Mouse (Mus musculus) forebrain, embryonic 14.5 days (tissue): Measurements from ENCODE around the gene Pfn1. TPM values are rescaled to one million over a fixed set of nuclear protein-coding genes. Genes with fewer than 3 reads are reported as not detected.

Source experiments
- ATAC-seq: fragments of 200-750 bp; cut with Nextera tagmentation; 2 replicates; pipeline ENCODE4 v1.8.0; 2017; ENCODE audit warnings: mild to moderate bottlenecking, moderate library complexity
- DNase-seq: peaks from one replicate; pipeline ENCODE4 v3.0.0-alpha.2; 2015; ENCODE audit warnings: low spot score
- H3K27ac ChIP-seq: fragments of 300-500 bp; sonication (generic); 2 replicates; pipeline ENCODE4 v1.5.1; 2014; ENCODE audit warnings: low read depth, mild to moderate bottlenecking, control low read depth, low read length, moderate library complexity
- H3K27me3 ChIP-seq: fragments of 300-500 bp; sonication (generic); replicated peaks from 2 replicates; pipeline ENCODE4 v1.6.1; 2014; ENCODE audit warnings: low read length, control low read depth, mixed read lengths; ENCODE audit not compliant: control insufficient read depth, insufficient read depth
- H3K36me3 ChIP-seq: fragments of 300-500 bp; sonication (generic); 2 replicates; pipeline ENCODE4 v1.6.1; 2014; ENCODE audit warnings: low read length, control low read depth; ENCODE audit not compliant: control insufficient read depth, insufficient read depth
- H3K4me1 ChIP-seq: fragments of 300-500 bp; sonication (generic); 2 replicates; pipeline ENCODE4 v1.6.1; 2014; ENCODE audit warnings: antibody characterized with exemption, low read length, control low read depth; ENCODE audit not compliant: control insufficient read depth, insufficient read depth
- H3K4me2 ChIP-seq: fragments of 300-500 bp; sonication (generic); 2 replicates; pipeline ENCODE4 v1.6.1; 2014; ENCODE audit warnings: mild to moderate bottlenecking, control low read depth, low read length
- H3K4me3 ChIP-seq: fragments of 300-500 bp; sonication (generic); 2 replicates; pipeline ENCODE4 v1.5.1; 2014; ENCODE audit warnings: low read depth, low read length, control low read depth
- H3K9ac ChIP-seq: fragments of 300-500 bp; sonication (generic); 2 replicates; pipeline ENCODE4 v1.6.1; 2014; ENCODE audit warnings: mild to moderate bottlenecking, low read length, control low read depth, moderate library complexity
- H3K9me3 ChIP-seq: fragments of 300-500 bp; sonication (generic); replicated peaks from 2 replicates; pipeline ENCODE4 v1.6.1; 2016; ENCODE audit warnings: low read length, control low read depth, mixed read lengths; ENCODE audit not compliant: control insufficient read depth
- WGBS: fragments of 180-500 bp; shearing (Covaris S2); extraction: QIAGEN DNeasy Blood & Tissue Kit; methylation state at CpG from one replicate; pipeline ENCODE4 v1.1.7; 2014; 5-methylcytosine and 5-hydroxymethylcytosine counted together
- polyA plus RNA-seq: library from polyadenylated mRNA; unstranded; fragments of >200 nt; fragmentation: Nextera tagmentation; extraction: Ambion mirVana; gene quantifications from 2 replicates; pipeline ENCODE4 v1.2.1, GENCODE M21; 2014

Pfn1 gene
- polyA plus RNA-seq, 1 experiment from 2014 or later = 793 TPM

DNA sequence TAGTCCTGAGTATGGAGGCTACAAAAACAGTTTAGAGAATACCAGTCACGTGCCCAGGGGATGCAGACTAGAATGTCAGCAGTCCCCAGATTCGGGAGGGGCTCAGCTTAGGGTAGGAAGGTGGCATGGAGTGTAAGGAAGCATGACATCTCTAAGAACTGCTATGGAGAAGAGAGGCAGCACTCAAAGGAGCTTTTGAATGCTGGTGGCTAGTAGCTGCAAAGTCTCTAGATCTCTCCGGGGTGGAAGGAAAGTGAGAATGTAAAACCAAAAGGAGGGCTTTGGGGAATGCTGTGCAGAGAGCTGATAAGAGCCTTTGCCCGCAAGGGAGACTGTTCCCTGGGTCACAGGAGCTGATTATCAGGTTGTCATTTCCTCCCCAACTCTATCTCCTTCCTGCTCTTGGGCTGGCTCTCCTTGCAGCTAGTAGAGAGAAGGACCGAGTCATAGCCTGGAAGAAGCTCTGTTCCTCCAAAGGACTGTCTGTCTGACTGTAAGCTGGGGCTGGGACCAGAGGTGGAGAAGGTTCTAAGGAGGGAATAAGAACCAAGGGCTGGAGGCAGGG is 15.6 kb downstream of the Pfn1 start, which contains the start of gene Gp1ba:
TSS of gene Gp1ba (plus strand) at position 409 of the 565 bp plus-strand sequence.
- H3K36me3 ChIP-seq = peaks cover 7% of the 10 kb centered on the region; the same call in 1 of the 2 replicates
- no peak within 1 kb of the TSS for H3K9ac ChIP-seq
- DNase-seq (no peak), ATAC-seq (no peak)
- no peaks in the 10 kb centered on the region for H3K27me3 ChIP-seq
- H3K4me3 ChIP-seq = no peak within 1 kb of the TSS
- no peaks in the 10 kb centered on the region for H3K9me3 ChIP-seq
- 49% methylated on average over 5 of the region's 5 CpGs for WGBS
- no peaks in the 10 kb centered on the region for H3K4me1 ChIP-seq
- no peak within 1 kb of the TSS for H3K27ac ChIP-seq
- no peak within 1 kb of the TSS for H3K4me2 ChIP-seq

DNA sequence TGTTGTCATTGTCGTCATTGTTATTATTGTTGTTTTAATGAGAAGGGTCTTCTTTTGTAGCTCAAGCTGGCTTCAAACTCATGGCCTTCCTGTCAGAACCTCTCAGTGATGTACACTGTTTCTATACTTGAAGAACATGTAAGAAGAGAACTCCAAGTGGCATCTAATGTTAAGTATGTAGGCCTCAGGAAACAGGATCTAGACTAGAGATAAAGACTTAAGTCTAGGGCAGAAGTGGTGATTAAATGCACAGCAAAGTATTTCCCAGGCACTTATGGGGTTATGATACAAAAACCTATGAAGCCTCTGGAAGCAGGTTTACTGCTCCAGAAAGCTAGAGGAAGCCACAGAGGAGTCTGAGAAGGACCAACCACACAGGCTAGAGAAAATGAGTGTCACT is 16.2 kb downstream of the Pfn1 start:
- Histone ChIP-seq H3K27me3 (no peaks in the 10 kb centered on the region), H3K4me2 (no peak overlapping the region), H3K4me3 (no peak overlapping the region), H3K36me3 (peaks cover 7% of the 10 kb centered on the region; the same call in 1 of the 2 replicates), H3K27ac (no peak overlapping the region), H3K9me3 (no peaks in the 10 kb centered on the region), H3K9ac (no peak overlapping the region), H3K4me1 (no peaks in the 10 kb centered on the region)
- no peak for ATAC-seq
- DNase-seq = no peak
- WGBS = 90% methylated on average over 1 of the region's 1 CpGs

DNA sequence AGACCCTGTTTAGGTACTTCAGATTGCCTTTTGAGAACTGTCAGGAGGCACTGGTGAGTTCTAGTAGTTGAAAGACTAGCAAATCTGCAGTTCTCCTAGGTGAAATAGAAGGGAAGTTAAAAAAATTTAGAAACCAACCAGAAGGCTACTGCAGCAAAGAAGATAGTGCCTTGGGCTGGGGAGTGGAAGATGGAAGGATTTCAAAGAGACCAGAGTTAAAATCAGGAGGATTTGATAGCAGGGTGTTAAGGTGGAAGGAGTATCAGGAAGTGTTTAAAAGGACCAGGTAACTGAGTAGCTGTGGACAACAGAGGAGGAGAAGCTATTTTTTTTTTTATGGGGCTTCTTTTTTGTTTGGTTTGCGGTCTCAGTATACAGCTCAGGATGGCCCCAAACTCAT is 16.7 kb downstream of the Pfn1 start:
- H3K9me3 ChIP-seq = no peaks in the 10 kb centered on the region
- no peak overlapping the region for H3K4me2 ChIP-seq
- DNase-seq = no peak
- no peaks in the 10 kb centered on the region for H3K4me1 ChIP-seq
- no peak for ATAC-seq
- no peak overlapping the region for H3K27ac ChIP-seq
- H3K4me3 ChIP-seq = no peak overlapping the region
- no peak overlapping the region for H3K9ac ChIP-seq
- H3K27me3 ChIP-seq = no peaks in the 10 kb centered on the region
- H3K36me3 ChIP-seq = peaks cover 4% of the 10 kb centered on the region; the same call in 1 of the 2 replicates
- 100% methylated on average over 1 of the region's 1 CpGs for WGBS

DNA sequence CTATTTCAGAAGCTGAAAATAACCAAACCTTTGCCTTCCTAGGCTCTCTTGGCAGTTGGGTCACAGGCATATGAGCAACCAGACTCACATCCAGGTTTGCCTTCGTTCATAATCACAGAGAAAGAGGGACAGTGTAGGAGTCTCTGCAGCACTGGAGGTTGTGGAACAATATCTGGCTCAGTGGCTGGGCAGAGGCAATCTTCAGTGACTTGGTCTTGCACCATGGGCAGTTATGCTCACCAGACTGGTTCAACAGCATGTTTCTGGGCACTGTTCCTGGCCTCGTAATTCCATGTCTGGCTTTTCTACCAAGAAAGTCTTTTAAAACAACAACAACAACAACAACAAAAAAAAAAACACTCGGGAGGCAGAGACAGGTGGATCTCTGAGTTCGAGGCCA is 18.8 kb downstream of the Pfn1 start:
- WGBS = 79% methylated on average over 4 of the region's 4 CpGs
- no peak overlapping the region for H3K9ac ChIP-seq
- DNase-seq (no peak), ATAC-seq (no peak)
- no peaks in the 10 kb centered on the region for H3K27me3 ChIP-seq
- no peaks in the 10 kb centered on the region for H3K9me3 ChIP-seq
- H3K4me2 ChIP-seq = no peak overlapping the region
- H3K4me1 ChIP-seq = no peaks in the 10 kb centered on the region
- no peak overlapping the region for H3K4me3 ChIP-seq
- H3K36me3 ChIP-seq = no peaks in the 10 kb centered on the region
- no peak overlapping the region for H3K27ac ChIP-seq

DNA sequence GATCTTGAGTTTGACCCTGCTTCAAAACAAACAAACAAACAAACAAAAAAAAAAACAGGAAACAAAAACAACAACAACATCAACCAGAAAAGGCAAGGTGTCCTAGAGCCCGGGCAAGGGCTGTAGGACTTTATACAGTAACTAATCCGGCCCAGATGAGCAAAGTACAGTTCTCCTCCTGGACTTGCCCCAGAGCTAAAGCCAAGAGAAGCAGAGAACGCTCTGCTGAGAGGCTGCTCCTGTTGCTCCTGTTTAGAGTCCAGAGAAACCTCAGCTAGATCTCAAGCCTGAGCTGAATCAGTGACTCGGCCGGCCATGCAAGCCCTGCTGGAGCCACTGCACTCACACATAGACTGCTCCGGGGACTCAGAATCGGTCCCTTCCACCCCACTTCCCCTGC is 24.3 kb downstream of the Pfn1 start:
- 70% methylated on average over 7 of the region's 7 CpGs for WGBS
- ATAC-seq = no peak
- H3K36me3 ChIP-seq = no peaks in the 10 kb centered on the region

DNA sequence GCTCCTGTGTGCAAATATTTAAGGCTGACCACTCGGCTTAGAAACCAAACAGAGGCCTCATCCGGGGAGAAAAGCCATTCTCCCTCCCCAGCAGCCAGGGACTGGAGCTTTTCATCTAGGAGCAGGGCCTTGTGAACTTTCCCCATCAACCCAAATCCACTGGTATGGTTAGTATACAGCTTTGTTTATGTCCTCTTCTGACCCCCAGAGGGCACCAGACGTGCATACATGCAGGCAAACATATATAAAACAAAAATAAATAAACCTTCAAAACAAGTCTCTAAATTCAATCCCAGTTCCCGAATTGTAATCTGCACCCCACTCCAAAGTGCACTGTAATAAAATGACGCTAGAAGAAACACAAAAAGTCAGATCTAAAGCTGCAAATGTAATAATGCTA is 24.9 kb downstream of the Pfn1 start:
- ATAC-seq (no peak), DNase-seq (no peak)
- Histone ChIP-seq H3K9ac (no peak overlapping the region), H3K4me2 (no peak overlapping the region), H3K36me3 (no peaks in the 10 kb centered on the region), H3K4me1 (no peaks in the 10 kb centered on the region), H3K4me3 (no peak overlapping the region), H3K9me3 (no peaks in the 10 kb centered on the region), H3K27ac (no peak overlapping the region), H3K27me3 (no peaks in the 10 kb centered on the region)
- WGBS = 58% methylated on average over 5 of the region's 5 CpGs

More for the DNA sequence above, 24.3 kb downstream of the Pfn1 start:
- Histone ChIP-seq H3K9ac (no peak overlapping the region), H3K4me1 (no peaks in the 10 kb centered on the region), H3K27me3 (no peaks in the 10 kb centered on the region), H3K9me3 (no peaks in the 10 kb centered on the region), H3K27ac (no peak overlapping the region), H3K4me3 (no peak overlapping the region), H3K4me2 (no peak overlapping the region)
- DNase-seq = no peak

DNA sequence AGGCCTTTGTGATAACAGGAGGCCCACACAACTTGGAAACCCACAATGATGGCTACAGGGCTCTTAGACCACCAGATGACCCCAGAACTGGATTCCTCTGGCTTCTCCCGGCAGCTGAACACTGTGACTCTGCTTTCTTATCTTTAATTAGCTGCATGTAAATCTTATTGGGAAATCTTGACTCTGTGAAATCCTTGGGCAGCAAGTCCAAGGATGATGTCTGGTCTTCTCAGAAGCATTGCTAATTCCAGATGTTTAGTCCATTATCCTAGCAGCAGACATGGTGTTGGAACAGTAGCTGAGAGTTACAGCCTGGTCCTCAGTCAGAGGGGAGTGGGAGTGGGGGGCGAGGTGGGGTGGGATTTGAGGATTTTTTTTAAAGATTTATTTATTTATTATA is 26.0 kb downstream of the Pfn1 start:
- WGBS = 79% methylated on average over 2 of the region's 2 CpGs

DNA sequence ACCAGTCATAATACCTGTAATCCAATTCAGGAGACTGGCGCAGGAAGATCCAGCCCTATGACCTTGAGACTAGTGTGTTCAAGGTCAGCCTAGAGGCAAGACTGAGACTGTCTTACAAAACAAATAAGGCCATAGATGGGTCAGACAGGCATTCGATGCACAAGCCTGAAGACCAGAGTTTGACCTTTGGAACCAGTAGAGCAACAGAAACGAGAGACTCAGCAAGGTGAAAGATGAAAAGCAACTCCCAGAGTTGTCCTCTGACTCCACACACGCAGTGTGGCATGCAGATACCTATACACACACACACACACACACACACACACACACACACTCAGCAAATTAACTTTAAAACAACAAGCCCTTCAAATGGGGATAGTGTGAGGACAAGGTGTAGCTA is 27.6 kb downstream of the Pfn1 start:
- ATAC-seq = no peak
- 77% methylated on average over 4 of the region's 4 CpGs for WGBS
- no peak overlapping the region for H3K9ac ChIP-seq

More for the DNA sequence above, 26.0 kb downstream of the Pfn1 start:
- Histone ChIP-seq H3K4me2 (no peak overlapping the region), H3K9ac (no peak overlapping the region), H3K9me3 (no peaks in the 10 kb centered on the region), H3K27ac (no peak overlapping the region), H3K4me3 (no peak overlapping the region), H3K4me1 (no peaks in the 10 kb centered on the region), H3K27me3 (no peaks in the 10 kb centered on the region), H3K36me3 (no peaks in the 10 kb centered on the region)
- no peak for ATAC-seq
- DNase-seq = no peak

DNA sequence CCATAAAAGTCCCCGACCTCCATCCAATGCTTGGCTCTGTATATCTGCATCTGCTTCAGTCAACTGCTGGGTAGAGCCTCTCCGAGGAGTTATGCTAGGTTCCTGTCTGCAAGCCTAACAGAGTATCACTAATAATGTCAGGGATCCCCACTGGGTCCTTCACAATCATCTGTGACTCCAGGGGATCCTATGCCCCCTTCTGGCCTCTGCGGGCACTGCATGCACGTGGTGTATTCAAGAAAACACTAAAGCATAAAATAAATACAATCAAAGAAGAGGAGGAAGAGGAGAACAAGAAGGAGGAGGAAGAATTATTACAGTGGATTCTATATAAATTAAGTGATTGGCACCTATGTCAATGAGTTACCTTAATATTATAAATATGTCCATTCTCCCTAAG is 29.0 kb downstream of the Pfn1 start:
- Histone ChIP-seq H3K36me3 (no peaks in the 10 kb centered on the region), H3K4me3 (no peak overlapping the region), H3K4me1 (no peaks in the 10 kb centered on the region), H3K9me3 (no peaks in the 10 kb centered on the region), H3K27ac (no peak overlapping the region), H3K27me3 (no peaks in the 10 kb centered on the region), H3K9ac (no peak overlapping the region), H3K4me2 (no peak overlapping the region)
- ATAC-seq (no peak), DNase-seq (peak; percentile 64)
- WGBS = 47% methylated on average over 4 of the region's 4 CpGs

More for the DNA sequence above, 27.6 kb downstream of the Pfn1 start:
- no peak overlapping the region for H3K27ac ChIP-seq
- no peaks in the 10 kb centered on the region for H3K4me1 ChIP-seq
- no peak for DNase-seq
- H3K9me3 ChIP-seq = no peaks in the 10 kb centered on the region
- no peak overlapping the region for H3K4me2 ChIP-seq
- no peaks in the 10 kb centered on the region for H3K27me3 ChIP-seq
- no peak overlapping the region for H3K4me3 ChIP-seq
- no peaks in the 10 kb centered on the region for H3K36me3 ChIP-seq
